In the genomic region with DNA sequence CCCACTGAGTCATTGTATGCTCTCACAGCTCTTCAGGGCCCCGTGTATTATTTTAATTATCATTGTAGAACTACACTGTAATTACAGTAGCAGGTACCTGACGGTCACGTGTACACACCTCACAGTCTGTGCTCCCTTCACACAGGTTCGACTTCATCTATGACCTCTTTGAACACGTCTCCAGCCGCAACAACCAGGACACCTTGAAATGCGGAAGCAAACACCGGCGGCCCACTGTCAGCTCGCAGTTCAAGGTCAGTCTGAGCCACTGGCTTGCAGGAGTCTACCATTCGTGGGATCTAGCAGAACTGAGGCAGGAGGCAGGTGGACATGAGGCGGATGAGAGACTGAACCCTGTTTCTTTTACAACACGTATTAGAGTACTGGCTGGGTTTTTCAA, we compare ENCODE assay signal across 25 mouse cellular contexts.
"Had no signal": no experiment of that assay in that cellular context is flagged by ENCODE, and none has a peak within 500 bp of the region (broad histone marks: within the 10 kb centered on the region; RNA-seq: fewer than 3 reads in every experiment).

No protein-coding gene starts in this region.

- DNase-seq: gastrocnemius, postnatal 14 days; gastrocnemius, postnatal 36 days; heart, adult 18-20 months; heart, postnatal 14 days; heart, postnatal 36 days; kidney, adult 18-20 months; kidney, adult 8-10 months; kidney, postnatal 10 days; kidney, postnatal 25 days; kidney, postnatal 4 days; liver; liver, embryonic 13.5 days had no signal

- H3K4me2 ChIP-seq: heart, embryonic 11.5 days; heart, embryonic 13.5 days; heart, embryonic 15.5 days; hindbrain, embryonic 14.5 days; intestine, embryonic 15.5 days; limb, embryonic 12.5 days; liver, embryonic 11.5 days; liver, embryonic 13.5 days; liver, embryonic 15.5 days had no signal

- H3K27me3 ChIP-seq: heart, embryonic 13.5 days; heart, embryonic 15.5 days; intestine, embryonic 15.5 days; limb, embryonic 12.5 days; liver, embryonic 13.5 days; liver, embryonic 15.5 days had no signal

- ATAC-seq: inflammation-experienced regulatory T-cells, adult 6 months; intestine, embryonic 15.5 days; intestine, postnatal 0 days had no signal

- H3K4me3 ChIP-seq: heart, embryonic 13.5 days; heart, embryonic 15.5 days; intestine, embryonic 15.5 days; layer of hippocampus, adult 2 months; left cerebral cortex, adult 2 months; limb, embryonic 10.5 days; limb, embryonic 12.5 days; liver, embryonic 13.5 days; liver, embryonic 15.5 days had no signal

- H3K4me1 ChIP-seq: heart, embryonic 15.5 days; intestine, embryonic 15.5 days; limb, embryonic 12.5 days; liver, embryonic 13.5 days; liver, embryonic 15.5 days had no signal

- H3K9me3 ChIP-seq: heart, embryonic 13.5 days; heart, embryonic 15.5 days; intestine, embryonic 15.5 days; limb, embryonic 10.5 days; limb, embryonic 12.5 days; liver, embryonic 13.5 days; liver, embryonic 15.5 days had no signal

- H3K9ac ChIP-seq: heart, embryonic 13.5 days; heart, embryonic 15.5 days; hindbrain, embryonic 14.5 days; intestine, embryonic 15.5 days; limb, embryonic 12.5 days; liver, embryonic 13.5 days; liver, embryonic 15.5 days had no signal

- H3K27ac ChIP-seq: heart, embryonic 13.5 days; heart, embryonic 15.5 days; hindbrain, embryonic 14.5 days; intestine, embryonic 15.5 days; layer of hippocampus, adult 2 months; left cerebral cortex, adult 2 months; limb, embryonic 10.5 days; limb, embryonic 12.5 days; liver, embryonic 13.5 days; liver, embryonic 15.5 days had no signal
